Mouse (Mus musculus) small intestine, adult 2 months (tissue): Measurements from ENCODE around the gene Hist2h2bb.

Source experiments
- CTCF ChIP-seq: fragments of 200-500 bp; IDR thresholded peaks from 2 replicates; pipeline ENCODE4 v1.5.1; 2012; ENCODE audit warnings: low read depth, mild to moderate bottlenecking, control low read depth, inconsistent platforms, low read length, moderate library complexity, mixed read lengths; ENCODE audit not compliant: insufficient replicate concordance, insufficient read length; ENCODE audit errors: extremely low read depth
- POLR2A ChIP-seq: fragments of 200-500 bp; IDR thresholded peaks from 2 replicates; pipeline ENCODE4 v1.6.1; 2012; ENCODE audit warnings: low read depth, mild to moderate bottlenecking, control low read depth, inconsistent platforms, low read length, moderate library complexity

GRCm38 (mm10) chr3:96266132-96266710, 3.3 kb upstream of the Hist2h2bb start:
- no peak for TF ChIP-seq CTCF
- TF ChIP-seq POLR2A: no peak
